Mouse (Mus musculus): Measurements from ENCODE around the gene Tmem274.
"Not testable (repeated sequence)": the region's sequence is repeated elsewhere in the genome, so short reads cannot be mapped to it uniquely, and the experiment has no call there.

The Tmem274 gene

DNA sequence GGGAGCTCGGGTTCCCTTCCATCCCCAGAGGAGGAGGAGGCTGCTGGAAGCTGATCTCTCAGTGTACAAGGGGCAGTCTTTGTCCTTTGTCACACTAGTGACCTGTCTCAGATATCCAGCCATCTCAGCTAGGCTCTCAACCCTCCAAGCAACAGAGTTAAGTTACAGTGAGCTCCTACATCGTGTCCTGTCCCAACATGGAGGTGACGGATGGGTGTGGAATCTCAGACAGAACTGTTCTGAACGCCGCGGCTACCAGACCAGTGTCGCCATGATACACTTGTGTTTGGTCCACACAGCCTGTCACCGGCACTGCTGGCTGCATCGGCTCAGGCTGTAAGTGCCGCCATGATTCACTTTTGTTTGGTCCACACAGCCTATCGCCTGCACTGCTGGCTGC is at the start of gene Tmem274:
Gene Tmem274 (plus strand): TSS at position 301 of the 400 bp plus-strand sequence.
- DNase-seq (ENCODE audit: low read depth, low spot score) = no peak

DNA sequence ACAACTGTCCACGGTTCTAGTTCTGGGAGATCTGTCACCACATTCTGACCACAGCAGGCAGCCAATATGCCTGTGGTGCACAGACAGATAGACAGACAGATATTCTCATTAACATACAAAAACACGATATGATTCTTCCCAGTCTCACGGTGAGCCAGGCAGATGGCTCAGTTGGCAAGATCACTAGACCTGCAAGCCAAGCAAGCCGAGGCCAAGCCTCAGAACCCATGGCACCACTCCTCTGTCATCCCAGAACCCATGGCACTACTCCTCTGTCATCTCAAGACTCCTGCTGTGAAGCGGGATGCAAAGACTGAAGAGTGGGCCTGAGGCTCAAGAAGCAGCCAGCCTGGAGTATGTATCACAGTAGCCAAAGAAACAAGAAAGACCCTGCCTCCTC is 47.6 kb upstream of the Tmem274 start:
- no peak for DNase-seq (ENCODE audit: low read depth, low spot score)

DNA sequence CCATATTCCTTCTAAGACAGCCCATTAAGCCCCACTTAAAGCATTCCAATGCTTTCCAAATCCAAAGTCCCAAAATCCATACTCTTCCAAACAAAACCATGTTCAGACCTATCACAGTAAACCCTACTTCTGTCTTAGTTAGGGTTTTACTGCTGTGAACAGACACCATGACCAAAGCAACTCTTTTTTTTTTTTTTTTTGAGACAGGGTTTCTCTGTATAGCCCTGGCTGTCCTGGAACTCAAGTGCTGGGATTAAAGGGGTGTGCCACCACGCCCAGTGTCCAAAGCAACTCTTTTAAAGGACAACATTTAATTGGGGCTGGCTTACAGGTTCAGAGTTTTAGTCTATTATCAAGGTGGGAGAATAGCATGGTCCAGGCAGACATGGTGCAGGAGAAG is 45.3 kb upstream of the Tmem274 start:
- DNase-seq (ENCODE audit: low read depth, low spot score) = not testable (repeated sequence)

DNA sequence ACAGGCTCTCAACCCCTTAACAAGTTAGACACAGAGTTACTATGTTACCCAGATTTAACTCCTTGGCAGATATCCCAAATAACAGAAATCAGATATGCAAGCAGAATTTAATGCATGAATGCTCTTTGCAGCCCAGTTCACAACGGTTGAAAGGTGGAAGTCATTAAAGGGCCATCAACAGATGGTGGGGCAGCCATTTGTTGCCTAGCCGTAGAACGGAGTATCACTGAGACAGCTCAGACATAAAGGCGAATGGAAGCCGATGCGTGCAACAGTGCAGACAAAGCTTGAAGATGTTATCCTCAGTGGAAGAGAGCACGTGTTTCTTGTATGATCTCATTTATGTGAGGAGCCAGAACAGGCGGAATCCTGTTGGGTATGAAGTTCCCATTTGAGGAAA is 36.6 kb upstream of the Tmem274 start:
- no peak for DNase-seq (ENCODE audit: low read depth, low spot score)

DNA sequence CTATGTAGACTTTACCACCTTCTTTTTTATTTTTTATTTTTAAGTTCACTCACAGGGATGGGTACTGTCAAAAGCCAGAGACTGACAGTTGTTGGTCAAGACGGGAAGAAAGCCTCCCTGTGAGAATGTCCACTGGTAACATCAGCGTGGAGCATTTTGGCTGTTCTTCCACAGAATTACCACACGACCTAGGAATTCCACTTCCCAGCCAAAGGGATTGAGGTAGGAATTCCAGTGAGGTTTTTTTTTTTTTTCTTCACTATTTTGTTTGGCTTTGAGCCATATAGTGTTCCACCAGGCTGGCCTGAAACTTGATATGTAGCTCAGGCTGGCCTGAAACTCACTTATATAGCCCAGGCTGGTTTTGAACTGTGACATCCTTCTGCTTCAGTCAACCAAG is 34.7 kb upstream of the Tmem274 start:
- no peak for DNase-seq (ENCODE audit: low read depth, low spot score)

DNA sequence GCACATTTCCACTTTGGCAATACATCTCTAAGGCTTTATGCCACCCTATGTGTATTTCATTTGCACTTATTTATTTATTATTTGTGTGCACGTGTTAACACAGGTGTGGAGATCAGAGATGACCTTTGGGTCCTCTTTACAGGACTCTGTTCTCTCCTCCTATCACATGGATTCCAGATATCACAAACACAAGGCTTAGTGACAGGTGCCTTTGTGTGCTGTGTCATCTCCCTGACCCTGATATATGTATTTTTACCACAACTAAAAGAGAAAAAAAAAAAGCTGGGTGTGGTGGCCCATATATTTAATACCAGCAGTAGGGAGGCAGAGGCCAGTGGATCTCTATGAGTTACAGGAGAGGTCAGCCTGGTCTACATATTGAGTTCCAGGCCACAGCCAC is 32.7 kb upstream of the Tmem274 start:
- no peak for DNase-seq (ENCODE audit: low read depth, low spot score)

DNA sequence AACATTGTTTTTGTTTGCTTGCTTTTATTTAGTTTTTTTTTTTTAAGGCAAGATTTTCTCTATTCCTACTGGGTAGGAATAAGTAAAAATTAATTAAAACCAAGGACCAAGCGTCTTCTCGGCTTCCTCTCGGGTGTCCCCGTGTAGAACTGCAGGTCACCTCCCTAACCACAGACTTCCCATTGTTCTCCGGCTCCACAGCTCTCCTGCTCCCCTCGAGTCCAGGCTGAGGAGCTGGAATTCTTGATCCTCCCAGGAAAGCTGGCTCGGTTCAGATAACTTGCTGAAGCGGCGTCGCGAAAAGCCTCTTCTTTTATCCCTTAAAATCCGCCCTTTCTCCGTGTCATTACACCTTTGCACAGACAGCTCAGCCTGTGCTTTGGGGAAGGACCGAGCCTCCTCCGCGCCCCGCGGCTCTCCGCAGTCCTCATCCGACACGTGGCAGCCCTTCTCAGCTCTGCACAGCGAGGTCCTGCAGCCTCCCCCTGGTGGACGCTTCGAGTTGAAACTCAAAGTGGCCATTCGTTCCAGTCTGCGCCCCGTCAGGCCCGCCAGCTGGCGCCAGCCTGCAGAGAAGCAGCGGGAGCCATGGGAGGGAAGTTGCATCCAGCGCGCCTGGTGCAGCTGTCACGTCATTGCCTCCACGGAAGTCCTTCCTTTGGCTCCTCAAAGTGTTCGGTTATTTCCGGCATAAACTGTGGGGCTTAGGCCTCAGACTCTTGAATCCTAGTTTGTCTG is 32.0 kb upstream of the Tmem274 start:
- DNase-seq (ENCODE audit: low read depth, low spot score) = peak; percentile 91

DNA sequence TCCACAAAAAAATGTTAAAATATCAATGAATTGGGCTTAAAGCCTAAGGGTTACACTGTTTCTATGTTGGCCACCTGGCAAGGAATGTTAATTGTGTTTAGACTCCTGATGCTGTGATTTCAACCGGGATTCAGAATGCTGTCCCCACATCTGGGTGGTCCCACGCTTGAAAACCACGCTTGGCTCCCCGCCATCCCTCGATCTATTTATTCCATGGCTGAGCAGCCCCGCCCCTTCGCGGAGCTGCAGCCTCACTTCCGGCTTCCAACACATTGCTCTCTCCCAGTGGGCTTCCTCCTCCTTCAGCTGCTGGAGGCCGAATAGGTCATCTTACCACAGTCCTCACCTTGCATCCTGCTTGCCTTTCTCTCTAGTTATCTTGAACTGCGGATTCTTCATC is 31.3 kb upstream of the Tmem274 start:
- peak; percentile 92 for DNase-seq (ENCODE audit: low read depth, low spot score)

DNA sequence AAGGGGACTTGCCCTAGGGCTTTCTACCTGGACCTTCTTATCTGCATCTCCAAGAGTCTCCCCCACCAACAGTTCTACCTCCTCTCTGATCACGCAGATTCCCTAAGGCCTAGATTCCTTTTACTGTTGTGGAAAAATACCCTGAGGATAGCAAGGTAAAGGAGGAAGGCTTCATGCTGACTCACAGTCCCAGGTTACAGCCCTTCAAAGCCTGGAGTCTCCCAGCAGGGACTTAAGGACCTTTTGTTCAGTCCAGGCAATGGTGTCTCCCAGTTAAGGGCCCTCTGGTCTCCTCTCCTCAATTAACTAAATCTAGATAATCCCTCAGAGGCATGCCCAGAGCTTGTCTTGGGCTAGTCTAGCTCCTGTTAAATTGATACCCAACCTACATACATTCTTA is 30.9 kb upstream of the Tmem274 start:
- DNase-seq (ENCODE audit: low read depth, low spot score) = peak; percentile 89

DNA sequence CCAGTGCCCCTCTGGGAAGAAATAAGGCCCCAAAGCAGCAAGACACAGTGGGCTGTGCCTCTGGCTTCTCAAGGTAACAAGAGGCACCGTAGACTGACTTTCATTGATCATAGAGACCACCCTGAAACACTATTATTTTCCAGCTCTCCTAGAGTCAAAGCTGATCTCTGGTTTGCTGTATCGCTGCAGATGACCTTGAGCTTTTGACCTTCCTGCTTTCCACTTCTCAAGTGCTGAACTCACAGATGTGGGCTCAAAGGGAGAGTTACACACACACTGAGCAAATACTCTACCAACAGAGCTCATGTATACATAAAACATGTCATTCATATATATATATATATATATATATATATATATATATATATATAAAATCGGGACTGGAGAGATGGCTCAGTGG is 26.5 kb upstream of the Tmem274 start:
- DNase-seq (ENCODE audit: low read depth, low spot score) = peak; percentile 62

DNA sequence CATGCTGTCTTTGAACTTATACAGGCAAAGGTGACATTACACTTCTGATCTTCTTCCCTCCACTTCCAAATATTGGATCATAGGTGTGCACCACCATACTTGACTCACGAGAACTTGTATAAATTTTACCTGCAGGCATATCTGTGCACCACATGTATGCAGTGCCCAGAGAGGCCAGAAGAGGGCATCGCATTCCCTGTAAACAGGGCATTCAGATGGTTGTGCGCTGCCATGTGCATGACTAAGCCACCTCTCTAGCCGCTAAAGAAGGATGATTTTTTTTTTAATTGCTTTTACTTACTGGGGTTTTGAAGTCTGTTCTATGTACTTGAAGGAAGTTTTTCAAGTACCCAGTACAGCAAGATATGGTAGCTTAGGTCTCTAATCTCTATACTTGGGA is 23.5 kb upstream of the Tmem274 start:
- peak; percentile 83 for DNase-seq (ENCODE audit: low read depth, low spot score)

DNA sequence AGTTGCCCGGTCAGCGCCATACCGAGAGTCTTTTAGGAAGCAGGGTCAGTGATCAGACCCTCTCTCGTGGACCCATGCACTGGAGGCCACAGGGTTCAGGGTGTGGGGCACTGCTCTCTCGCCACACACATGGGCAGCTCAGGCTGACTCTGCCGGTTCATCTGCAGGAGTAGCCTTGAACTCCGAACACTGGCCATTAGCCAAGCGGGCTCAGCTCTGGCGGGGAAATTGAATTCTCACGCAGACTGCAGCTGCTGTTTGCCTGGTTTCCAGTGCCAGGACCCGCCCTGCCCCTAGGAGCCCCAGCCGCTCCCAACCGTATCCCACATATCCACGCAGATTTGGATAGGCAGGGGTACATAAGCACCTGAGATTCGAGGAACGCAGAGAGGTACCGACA is 22.9 kb upstream of the Tmem274 start:
- no peak for DNase-seq (ENCODE audit: low read depth, low spot score)

DNA sequence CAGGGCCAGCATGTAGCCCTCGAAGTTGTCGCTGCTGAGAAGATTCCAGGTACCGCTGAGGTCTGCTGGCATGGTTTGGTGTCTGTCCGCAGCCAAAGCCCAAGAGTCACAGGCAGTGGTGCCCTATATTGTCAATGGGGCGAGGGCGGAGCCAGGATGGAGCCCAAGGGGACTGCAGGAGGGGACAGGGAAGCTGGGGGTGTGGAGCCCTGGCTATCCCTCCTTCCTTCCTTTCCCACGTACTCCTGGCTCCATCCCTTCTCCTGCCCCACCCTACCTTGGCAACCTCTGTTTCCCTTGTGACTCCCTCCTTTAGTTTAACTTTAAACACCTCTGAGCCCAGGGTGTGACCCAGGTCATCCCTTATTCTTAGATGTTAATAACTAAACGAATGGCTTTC is 22.3 kb upstream of the Tmem274 start, which contains the start of gene Rbp7:
Gene Rbp7 (minus strand): TSS at position 100 of the 400 bp plus-strand sequence.
- DNase-seq (ENCODE audit: low read depth, low spot score) = no peak

DNA sequence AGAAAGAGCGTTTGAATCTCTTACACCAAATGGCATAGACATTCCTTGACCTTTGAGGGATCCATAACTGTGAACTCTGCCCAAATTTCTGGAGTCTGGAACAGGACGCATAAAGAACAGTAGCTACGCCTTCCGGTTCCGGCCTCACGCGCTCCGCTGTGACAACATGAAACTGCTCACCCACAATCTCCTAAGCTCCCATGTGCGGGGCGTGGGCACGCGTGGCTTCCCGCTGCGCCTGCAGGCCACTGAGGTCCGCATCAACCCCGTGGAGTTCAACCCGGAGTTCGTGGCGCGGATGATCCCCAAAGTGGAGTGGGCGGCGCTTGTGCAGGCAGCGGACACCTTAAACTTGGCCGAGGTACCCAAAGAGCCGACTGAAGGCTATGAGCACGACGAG is 20.0 kb upstream of the Tmem274 start:
- DNase-seq (ENCODE audit: low read depth, low spot score) = not testable (repeated sequence)

DNA sequence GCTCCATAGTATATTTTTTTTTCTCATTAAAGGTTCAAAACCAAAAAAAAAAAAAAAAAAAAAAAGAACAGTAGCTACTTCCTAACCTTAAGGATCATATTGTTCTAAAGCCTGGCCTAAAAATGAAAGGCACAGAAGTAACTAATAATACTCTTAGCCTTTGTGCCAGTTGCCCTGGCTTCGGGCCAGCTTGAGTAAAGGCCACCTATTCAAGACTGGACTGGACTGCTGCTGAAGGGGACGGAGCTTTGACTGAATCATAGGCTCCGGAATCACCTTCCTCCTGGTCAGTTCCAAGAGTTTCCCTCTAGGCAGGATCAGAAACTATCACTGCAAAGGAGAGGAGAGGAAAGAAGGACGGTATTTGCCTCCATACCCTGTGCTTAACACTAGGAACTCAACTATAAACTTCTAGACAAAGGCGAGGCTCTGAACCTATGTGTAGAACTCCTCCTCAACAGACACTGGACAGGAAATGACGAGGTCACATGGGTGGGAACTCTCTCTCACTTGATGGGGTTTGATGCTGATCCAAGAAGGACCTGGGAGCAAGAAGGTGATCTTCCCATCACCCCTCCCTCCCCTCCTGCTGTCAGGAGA is 19.2 kb upstream of the Tmem274 start:
- no peak for DNase-seq (ENCODE audit: low read depth, low spot score)

DNA sequence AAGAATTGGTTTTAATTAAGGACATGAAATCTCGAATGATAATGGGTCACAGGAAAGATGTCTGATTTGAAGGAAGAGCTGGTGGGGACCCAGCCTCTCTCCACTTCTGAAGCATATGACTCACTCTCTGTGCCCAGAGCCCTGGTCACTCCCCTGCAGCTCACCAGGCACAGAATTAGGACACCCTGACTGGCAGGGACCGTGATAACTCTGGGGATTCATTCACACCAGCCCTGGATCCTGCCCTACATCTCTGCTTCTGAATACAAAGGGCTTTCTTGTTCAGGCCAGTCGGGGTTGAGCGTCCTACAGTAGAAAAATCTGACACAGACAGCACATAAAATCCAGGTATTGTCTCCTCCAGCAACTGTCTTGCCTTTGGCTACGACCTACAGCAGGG is 18.7 kb upstream of the Tmem274 start:
- DNase-seq (ENCODE audit: low read depth, low spot score) = no peak

DNA sequence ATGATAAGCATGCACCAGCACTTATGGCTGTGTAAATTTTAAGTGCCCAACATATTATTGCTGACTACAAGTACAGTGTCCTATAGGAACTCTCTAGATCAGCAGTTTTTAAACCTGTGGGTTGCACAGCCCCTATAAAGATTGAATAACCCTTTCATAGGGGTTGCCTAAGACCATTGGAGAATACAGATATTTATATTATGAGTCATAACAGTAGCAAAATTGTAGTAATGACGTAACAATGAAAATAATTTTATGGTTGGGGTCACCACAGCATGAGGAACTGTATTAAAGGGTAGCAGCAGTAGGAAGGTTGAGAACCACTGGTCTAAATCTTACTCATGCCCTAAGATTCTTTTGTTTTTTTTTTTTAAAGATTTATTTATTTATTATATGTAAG is 17.8 kb upstream of the Tmem274 start:
- DNase-seq (ENCODE audit: low read depth, low spot score) = no peak

DNA sequence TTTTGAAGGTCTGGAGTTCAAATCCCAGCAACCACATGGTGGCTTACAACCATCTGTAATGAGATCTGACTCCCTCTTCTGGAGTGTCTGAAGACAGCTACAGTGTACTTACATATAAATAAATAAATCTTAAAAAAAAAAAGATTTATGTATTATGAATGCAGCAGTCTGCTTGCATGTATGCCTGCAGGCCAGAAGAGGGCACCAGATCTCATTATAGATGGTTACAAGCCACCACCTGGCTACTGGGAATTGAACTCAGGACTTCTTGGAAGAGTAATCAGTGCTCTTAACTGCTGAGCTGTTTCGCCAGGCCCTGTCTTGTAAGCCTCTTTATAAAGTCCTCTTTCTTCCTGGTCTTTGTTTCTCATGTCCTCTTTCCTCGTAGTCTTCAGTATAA is 16.7 kb upstream of the Tmem274 start:
- peak; percentile 34 for DNase-seq (ENCODE audit: low read depth, low spot score)

DNA sequence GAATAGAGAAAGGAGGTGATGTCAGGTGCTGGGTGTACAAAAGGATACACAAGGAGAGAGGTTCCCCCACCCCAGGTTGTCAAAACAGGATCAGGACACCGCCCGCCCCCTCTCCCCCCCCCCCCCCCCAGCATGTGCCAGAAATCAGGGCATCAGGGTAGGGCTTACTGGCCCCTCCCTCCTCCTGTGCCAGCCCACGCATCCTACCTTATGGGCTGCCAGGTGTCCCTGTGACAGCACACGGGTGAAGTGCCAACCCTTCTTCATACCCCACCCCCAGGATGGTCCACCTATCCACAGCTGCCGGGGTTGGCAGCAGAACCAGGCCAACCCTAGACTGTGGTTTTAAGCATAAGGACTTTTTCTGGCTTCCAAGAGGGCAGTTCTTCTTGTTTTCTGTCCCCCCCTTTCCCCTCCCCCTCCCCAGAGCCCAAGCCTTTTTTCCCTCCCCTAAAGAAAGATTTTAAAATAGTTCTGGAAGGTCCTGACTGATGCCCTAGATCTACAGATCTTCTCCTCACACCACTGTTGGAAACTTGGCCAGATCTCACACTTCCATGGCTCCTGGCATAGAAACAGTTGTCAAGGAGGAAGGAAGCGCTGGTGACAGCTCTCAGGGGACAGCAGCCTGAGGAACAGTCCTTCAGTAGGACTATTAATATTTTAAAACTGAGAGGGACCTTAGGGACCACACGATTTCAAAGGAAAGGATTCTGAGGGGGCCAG is 15.4 kb upstream of the Tmem274 start:
- no peak for DNase-seq (ENCODE audit: low read depth, low spot score)

DNA sequence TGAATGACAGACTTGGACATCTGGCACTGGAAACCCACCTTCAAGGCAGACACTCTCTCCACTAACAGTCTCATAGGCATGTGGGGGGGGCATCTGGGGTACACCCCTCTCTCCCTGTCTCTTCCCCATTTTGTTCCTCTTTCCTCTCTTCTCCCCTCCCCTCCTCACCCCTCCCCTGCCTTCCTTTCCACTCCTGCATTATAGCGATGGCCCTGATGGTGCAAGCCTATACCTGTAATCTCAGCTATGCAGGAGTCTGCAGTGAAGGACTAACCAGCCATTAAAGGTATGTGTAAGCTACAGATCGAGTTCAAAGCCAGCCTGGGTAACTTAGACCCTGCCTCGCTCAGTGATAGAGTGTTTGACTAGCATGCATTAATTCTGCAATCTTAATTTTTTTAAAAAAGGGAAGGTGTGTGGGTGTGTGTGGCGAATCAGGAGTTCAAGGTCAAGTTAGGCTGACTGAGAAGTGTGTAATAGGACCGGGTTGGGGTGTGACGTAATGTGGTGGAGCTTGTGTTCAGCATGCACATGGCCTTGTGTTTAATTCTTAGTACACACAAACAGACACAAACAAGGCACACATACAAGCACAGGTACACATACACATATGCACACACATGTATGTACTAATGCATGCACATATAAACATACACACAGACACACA is 14.7 kb upstream of the Tmem274 start:
- DNase-seq (ENCODE audit: low read depth, low spot score) = no peak

DNA sequence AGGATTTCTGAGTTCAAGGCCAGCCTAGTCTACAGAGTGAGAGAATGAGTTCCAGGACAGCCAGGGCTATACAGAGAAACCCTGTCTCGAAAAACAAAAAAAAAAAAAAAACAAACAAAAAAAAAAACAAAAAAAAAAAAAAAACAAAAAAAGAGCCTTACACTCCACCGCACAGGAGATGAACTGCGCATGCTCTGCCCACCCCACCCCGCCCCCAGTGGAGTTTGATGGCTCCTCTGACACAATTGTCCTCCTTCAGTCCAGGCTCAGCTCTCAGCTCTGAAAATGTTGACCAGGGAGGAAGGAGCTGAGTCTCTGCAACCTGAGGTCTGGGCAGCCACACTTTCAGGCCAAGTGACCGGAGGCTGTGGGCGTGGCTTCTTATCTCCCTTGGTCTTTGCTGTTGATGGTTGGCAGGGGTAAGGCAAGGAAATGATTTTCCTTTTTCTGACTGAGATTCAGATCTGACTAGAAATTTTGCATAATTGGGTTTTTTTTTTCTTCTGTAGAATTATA is 13.7 kb upstream of the Tmem274 start:
- peak; percentile 63 for DNase-seq (ENCODE audit: low read depth, low spot score)

DNA sequence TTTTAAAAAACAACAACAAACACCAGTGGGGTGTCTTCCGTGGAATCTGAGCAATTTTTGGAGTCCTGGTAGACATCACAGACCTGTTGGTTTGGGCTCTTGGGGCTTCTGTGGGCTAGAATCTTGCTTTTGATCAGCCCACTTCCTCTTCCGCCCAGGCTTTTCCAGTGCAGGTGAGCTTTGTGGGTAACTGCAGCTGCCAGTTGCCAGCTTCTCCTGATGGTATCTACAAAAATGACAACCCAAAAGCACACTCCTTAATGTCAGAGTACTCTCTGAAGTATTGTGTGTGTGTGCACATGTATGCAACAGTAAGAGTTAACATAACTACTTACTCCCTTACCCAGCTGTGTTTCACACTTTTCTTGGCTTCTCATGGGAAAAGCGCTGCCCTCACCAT is 7.6 kb upstream of the Tmem274 start:
- no peak for DNase-seq (ENCODE audit: low read depth, low spot score)
